Mouse (Mus musculus) limb, embryonic 14.5 days (tissue): ENCODE results near the gene Tyrp1. TPM values are rescaled to one million over a fixed set of nuclear protein-coding genes. Genes with fewer than 3 reads are reported as not detected.

Source experiments
- ATAC-seq: fragments of 200-750 bp; cut with Nextera tagmentation; 2 replicates; pipeline ENCODE4 v1.8.0; 2017; ENCODE audit warnings: low read depth, moderate number of reproducible peaks, moderate TSS enrichment; ENCODE audit not compliant: low FRiP score
- DNase-seq: peaks from one replicate; pipeline ENCODE4 v3.0.0-alpha.2; 2015; ENCODE audit warnings: low spot score
- H3K27ac ChIP-seq: fragments of 300-500 bp; sonication (generic); replicated peaks from 2 replicates; pipeline ENCODE4 v1.5.1; 2014; ENCODE audit warnings: low read depth, mild to moderate bottlenecking, low read length, moderate library complexity, mixed read lengths
- H3K27me3 ChIP-seq: fragments of 300-500 bp; sonication (generic); 2 replicates; pipeline ENCODE4 v1.6.1; 2014; ENCODE audit warnings: low read length, mixed read lengths; ENCODE audit not compliant: control insufficient read depth, insufficient read depth
- H3K36me3 ChIP-seq: fragments of 300-500 bp; sonication (generic); 2 replicates; pipeline ENCODE4 v1.6.1; 2014; ENCODE audit warnings: mild to moderate bottlenecking, low read length, moderate library complexity, mixed read lengths; ENCODE audit not compliant: control insufficient read depth, insufficient read depth
- H3K4me1 ChIP-seq: fragments of 300-500 bp; sonication (generic); 2 replicates; pipeline ENCODE4 v1.6.1; 2014; ENCODE audit warnings: antibody characterized with exemption, low read length, mixed read lengths; ENCODE audit not compliant: control insufficient read depth, insufficient read depth
- H3K4me2 ChIP-seq: fragments of 300-500 bp; sonication (generic); replicated peaks from 2 replicates; pipeline ENCODE4 v1.6.1; 2014; ENCODE audit warnings: low read depth, mild to moderate bottlenecking, low read length, moderate library complexity; ENCODE audit not compliant: severe bottlenecking
- H3K4me3 ChIP-seq: fragments of 300-500 bp; sonication (generic); replicated peaks from 2 replicates; pipeline ENCODE4 v1.5.1; 2014; ENCODE audit warnings: low read length
- H3K9ac ChIP-seq: fragments of 300-500 bp; sonication (generic); 2 replicates; pipeline ENCODE4 v1.6.1; 2014; ENCODE audit warnings: mild to moderate bottlenecking, low read depth, low read length, moderate library complexity; ENCODE audit not compliant: severe bottlenecking
- H3K9me3 ChIP-seq: fragments of 300-500 bp; sonication (generic); 2 replicates; pipeline ENCODE4 v1.6.1; 2016; ENCODE audit warnings: low read length; ENCODE audit not compliant: control insufficient read depth
- POLR2A ChIP-seq: fragments of 200-500 bp; IDR thresholded peaks from 2 replicates; pipeline ENCODE4 v1.8.0; 2012; ENCODE audit warnings: inconsistent platforms, mild to moderate bottlenecking, moderate library complexity, borderline replicate concordance; ENCODE audit not compliant: insufficient read depth, insufficient read length; ENCODE audit errors: extremely low read depth
- WGBS: fragments of 180-500 bp; shearing (Covaris S2); extraction: QIAGEN DNeasy Blood & Tissue Kit; methylation state at CpG from one replicate; pipeline ENCODE4 v1.1.7; 2014; 5-methylcytosine and 5-hydroxymethylcytosine counted together
- polyA plus RNA-seq, 2 experiments: library from polyadenylated mRNA; depleted of rRNA in 1 of 2; stranded (reverse) in 1 of 2; unstranded in 1 of 2; fragments of >200 nt; fragmentation: Nextera tagmentation in 1 of 2; extraction: Ambion mirVana in 1 of 2; gene quantifications; 2 replicates each; pipeline versions ENCODE4 v1.2.1 to v1.2.3; 2012 to 2014

The Tyrp1 gene
- polyA plus RNA-seq (2012; rRNA removed) (0.06 and 0.14 TPM in 2 replicates), polyA plus RNA-seq (2014; fragmentation: Nextera tagmentation; extraction: Ambion mirVana) (not detected in 2 replicates)

DNA sequence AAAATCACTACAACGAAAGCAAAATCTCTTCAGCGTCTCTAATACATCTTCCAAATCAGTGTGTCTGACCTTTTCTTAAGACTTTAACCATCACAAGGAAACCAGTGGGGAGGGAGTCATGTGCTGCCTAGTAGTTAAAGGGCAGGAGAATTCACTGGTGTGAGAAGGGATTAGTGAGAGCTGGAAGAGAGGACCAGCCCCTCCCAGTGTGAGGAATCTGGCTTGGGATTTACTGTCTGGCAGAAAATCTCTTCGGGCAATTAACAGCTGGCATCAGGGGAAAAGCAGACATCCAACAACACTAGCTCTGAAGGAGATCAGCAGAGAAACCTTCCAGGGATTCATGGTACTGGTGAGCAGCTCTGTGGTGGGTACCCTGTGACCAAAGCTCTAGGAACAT, at the start of gene Tyrp1:
Gene Tyrp1 (plus strand): TSS at position 74 of the 400 bp plus-strand sequence.
- Histone ChIP-seq H3K4me1 (no peaks in the 10 kb centered on the region), H3K27ac (no peak within 1 kb of the TSS), H3K9me3 (no peaks in the 10 kb centered on the region), H3K36me3 (no peaks in the 10 kb centered on the region), H3K4me2 (no peak within 1 kb of the TSS), H3K27me3 (no peaks in the 10 kb centered on the region), H3K4me3 (no peak within 1 kb of the TSS), H3K9ac (no peak within 1 kb of the TSS)
- TF ChIP-seq POLR2A = no peak
- WGBS = 60% methylated on average over 3 of the region's 3 CpGs
- no peak for DNase-seq
- ATAC-seq = no peak

DNA sequence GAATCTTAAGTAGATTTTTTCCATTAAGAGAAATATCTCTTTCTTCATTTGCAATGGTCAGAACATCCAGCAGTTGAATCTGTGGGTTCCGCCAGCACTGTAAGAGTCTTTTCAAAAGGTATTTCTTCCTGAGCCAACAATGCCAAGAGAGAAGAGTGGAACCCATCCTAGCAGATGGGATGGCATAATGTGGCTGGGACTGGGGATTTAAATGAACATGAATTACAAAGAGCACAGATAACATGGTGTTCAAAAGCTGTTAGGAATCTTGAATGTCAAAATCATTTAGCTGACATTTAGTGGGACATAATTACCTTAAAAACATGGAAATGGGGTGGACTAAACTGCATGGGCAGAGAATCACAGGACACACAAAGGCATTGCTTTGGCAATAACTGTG, 45.6 kb upstream of the Tyrp1 start:
- ATAC-seq (no peak), DNase-seq (no peak)
- H3K4me1 ChIP-seq = no peaks in the 10 kb centered on the region
- TF ChIP-seq POLR2A = no peak
- H3K9me3 ChIP-seq = no peaks in the 10 kb centered on the region
- H3K9ac ChIP-seq = no peak overlapping the region
- no peaks in the 10 kb centered on the region for H3K27me3 ChIP-seq
- no peaks in the 10 kb centered on the region for H3K36me3 ChIP-seq
- no peak overlapping the region for H3K4me3 ChIP-seq
- WGBS = 93% methylated on average over 1 of the region's 1 CpGs
- no peak overlapping the region for H3K4me2 ChIP-seq
- H3K27ac ChIP-seq = no peak overlapping the region

- no peaks in the 10 kb centered on the region for H3K4me1 ChIP-seq
- H3K9me3 ChIP-seq = no peaks in the 10 kb centered on the region
- no peak for DNase-seq
- no peaks in the 10 kb centered on the region for H3K27me3 ChIP-seq
- ATAC-seq = no peak
- TF ChIP-seq POLR2A = no peak
- no peak overlapping the region for H3K4me3 ChIP-seq
- no peak overlapping the region for H3K27ac ChIP-seq
- no peak overlapping the region for H3K9ac ChIP-seq
- H3K4me2 ChIP-seq = no peak overlapping the region
- H3K36me3 ChIP-seq = no peaks in the 10 kb centered on the region
These were observed 14.4 kb upstream of the Tyrp1 start for GRCm38 (mm10) chr4:80819511-80819910.

DNA sequence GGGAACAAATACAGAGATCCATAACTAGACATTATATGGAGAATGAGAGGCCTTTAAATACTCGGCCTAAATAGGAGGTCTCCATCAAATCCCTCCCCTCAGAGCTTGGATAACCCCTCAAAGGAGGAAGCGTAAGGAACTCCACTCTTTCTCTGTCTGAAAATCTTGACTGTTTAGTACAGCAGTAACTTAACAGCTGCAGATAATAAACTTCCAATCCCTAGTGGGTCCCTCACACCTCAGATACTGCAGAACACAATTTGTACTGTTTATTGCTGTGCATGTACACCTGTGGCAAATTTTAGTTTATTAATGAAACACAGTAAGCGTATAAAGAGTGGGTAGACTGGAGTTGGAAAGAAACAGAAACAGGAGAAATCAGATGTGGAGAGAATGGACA, 12.0 kb upstream of the Tyrp1 start:
- ATAC-seq (peak; percentile 65; the same call in 1 of the 2 replicates), DNase-seq (no peak)
- no peaks in the 10 kb centered on the region for H3K27me3 ChIP-seq
- WGBS = 35% methylated on average over 3 of the region's 3 CpGs
- H3K9ac ChIP-seq = no peak overlapping the region
- H3K27ac ChIP-seq = no peak overlapping the region
- no peaks in the 10 kb centered on the region for H3K9me3 ChIP-seq
- TF ChIP-seq POLR2A = no peak
- H3K36me3 ChIP-seq = no peaks in the 10 kb centered on the region
- H3K4me3 ChIP-seq = no peak overlapping the region
- H3K4me2 ChIP-seq = no peak overlapping the region
- H3K4me1 ChIP-seq = no peaks in the 10 kb centered on the region

DNA sequence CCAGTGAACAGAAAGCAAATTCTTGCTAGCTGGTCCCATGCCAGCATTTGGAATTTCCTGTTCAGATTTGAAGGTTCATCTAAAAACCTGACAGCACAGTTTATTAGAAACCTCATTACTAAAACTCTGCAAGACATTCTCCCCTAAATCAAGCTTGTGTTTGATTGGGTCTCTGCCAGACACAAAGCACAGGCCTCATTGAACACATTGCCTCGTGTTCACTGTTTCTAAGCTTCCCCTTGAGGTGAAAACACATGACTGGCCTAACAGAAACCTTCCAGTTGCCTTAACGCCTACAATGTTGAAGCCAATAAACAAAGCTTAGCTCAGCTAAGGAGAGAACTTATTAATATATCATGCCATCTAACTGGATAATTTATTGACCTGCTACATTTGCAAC, 5.7 kb upstream of the Tyrp1 start:
- no peak for TF ChIP-seq POLR2A
- H3K27me3 ChIP-seq = no peaks in the 10 kb centered on the region
- 17% methylated on average over 2 of the region's 2 CpGs for WGBS
- H3K4me1 ChIP-seq = no peaks in the 10 kb centered on the region
- no peak; the same call in 1 of the 2 replicates for ATAC-seq
- no peak overlapping the region for H3K4me3 ChIP-seq
- peak; percentile 18 for DNase-seq
- H3K9ac ChIP-seq = no peak overlapping the region
- no peaks in the 10 kb centered on the region for H3K36me3 ChIP-seq
- no peak overlapping the region for H3K27ac ChIP-seq
- H3K9me3 ChIP-seq = no peaks in the 10 kb centered on the region
- no peak overlapping the region for H3K4me2 ChIP-seq

GRCm38 (mm10) chr4:80839317-80839716, 5.4 kb downstream of the Tyrp1 start:
- H3K9ac ChIP-seq = no peak overlapping the region
- H3K4me1 ChIP-seq = no peaks in the 10 kb centered on the region
- H3K4me3 ChIP-seq = no peak overlapping the region
- WGBS = 65% methylated on average over 4 of the region's 4 CpGs
- ATAC-seq = no peak
- H3K9me3 ChIP-seq = no peaks in the 10 kb centered on the region
- H3K4me2 ChIP-seq = no peak overlapping the region
- H3K27me3 ChIP-seq = no peaks in the 10 kb centered on the region
- H3K27ac ChIP-seq = no peak overlapping the region
- TF ChIP-seq POLR2A = no peak
- no peaks in the 10 kb centered on the region for H3K36me3 ChIP-seq
- no peak for DNase-seq
